20 mouse cellular contexts compared by ENCODE assay signal in the genomic region with DNA sequence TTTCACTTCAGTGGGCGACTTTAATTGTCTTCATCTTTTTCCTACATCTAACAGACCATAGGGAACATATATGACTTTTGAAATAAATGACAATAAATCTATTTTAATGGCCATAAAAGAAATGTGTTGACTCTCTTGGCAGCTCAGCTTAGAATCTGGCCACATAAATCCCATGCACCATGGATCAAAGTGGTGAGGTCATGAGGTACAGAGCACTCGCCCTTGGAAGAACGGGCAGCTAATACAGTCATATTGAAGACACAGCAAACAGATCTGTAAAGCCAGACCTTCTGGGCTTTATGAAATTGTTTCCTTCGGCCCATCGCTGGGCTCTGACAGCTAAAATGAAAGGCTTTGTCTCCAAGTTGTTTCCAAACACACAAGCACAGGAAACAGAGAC. TPM values are rescaled to one million over a fixed set of nuclear protein-coding genes. Genes with fewer than 3 reads are reported as not detected.
DNase-seq lines count a peak whose midpoint lies in the region; ATAC-seq lines count a peak whose summit lies in the region.
"Had no signal": no experiment of that assay in that cellular context is flagged by ENCODE, and none has a peak within 500 bp of the region (broad histone marks: within the 10 kb centered on the region; RNA-seq: fewer than 3 reads in every experiment).

No protein-coding gene starts in this region.

- no peak overlapping the region for H3K4me3 ChIP-seq in hindbrain, embryonic 16.5 days (ENCODE audit: low read length)
- no peak overlapping the region for H3K4me3 ChIP-seq in hindbrain, embryonic 11.5 days (ENCODE audit: low read depth, low read length)
- H3K4me3 ChIP-seq in kidney, embryonic 15.5 days (replicated peaks) = no peak overlapping the region
- no peak overlapping the region for H3K4me3 ChIP-seq in neural tube, embryonic 13.5 days
- no peak overlapping the region for H3K4me3 ChIP-seq in neural tube, embryonic 15.5 days (replicated peaks)
- H3K4me3 ChIP-seq: embryonic facial prominence, embryonic 10.5 days; forebrain, embryonic 13.5 days; heart, adult 2 months; heart, embryonic 15.5 days; hindbrain, embryonic 12.5 days had no signal

- DNase-seq in hindbrain, embryonic 11.5 days (ENCODE audit: low spot score) = no peak
- DNase-seq in kidney, adult 8-10 months = no peak
- DNase-seq in neural tube, embryonic 10.5 days (ENCODE audit: extremely low spot score, low spot score) = no peak
- no peak for DNase-seq in thymus, postnatal 14 days
- DNase-seq: adrenal gland, postnatal 10 days; cerebellum, adult 2 months; forebrain, postnatal 0 days; gastrocnemius, postnatal 14 days; heart, adult 2 months had no signal

- no peaks in the 10 kb centered on the region for H3K9me3 ChIP-seq in hindbrain, embryonic 16.5 days (ENCODE audit: control insufficient read depth, low read length)
- H3K9me3 ChIP-seq in hindbrain, embryonic 11.5 days (ENCODE audit: control insufficient read depth, low read length) = no peaks in the 10 kb centered on the region
- H3K9me3 ChIP-seq in kidney, embryonic 15.5 days (replicated peaks) = no peaks in the 10 kb centered on the region
- no peaks in the 10 kb centered on the region for H3K9me3 ChIP-seq in neural tube, embryonic 13.5 days
- no peaks in the 10 kb centered on the region for H3K9me3 ChIP-seq in neural tube, embryonic 15.5 days (replicated peaks)
- H3K9me3 ChIP-seq: embryonic facial prominence, embryonic 10.5 days; forebrain, embryonic 13.5 days; heart, embryonic 15.5 days; hindbrain, embryonic 12.5 days had no signal

- H3K4me1 ChIP-seq in hindbrain, embryonic 16.5 days (ENCODE audit: control insufficient read depth, insufficient read depth, low read depth, low read length) = no peaks in the 10 kb centered on the region; the same call in 1 of the 2 replicates
- no peaks in the 10 kb centered on the region for H3K4me1 ChIP-seq in hindbrain, embryonic 11.5 days (replicated peaks; ENCODE audit: control insufficient read depth, insufficient read depth, low read length)
- H3K4me1 ChIP-seq in kidney, embryonic 15.5 days = peaks cover 22% of the 10 kb centered on the region
- H3K4me1 ChIP-seq in neural tube, embryonic 13.5 days (replicated peaks) = peaks cover 21% of the 10 kb centered on the region
- H3K4me1 ChIP-seq in neural tube, embryonic 15.5 days = peaks cover 15% of the 10 kb centered on the region

- 49% methylated on average over 5 of the region's 5 CpGs for WGBS in hindbrain, embryonic 16.5 days
- 61% methylated on average over 5 of the region's 5 CpGs for WGBS in hindbrain, embryonic 11.5 days
- 26% methylated on average over 5 of the region's 5 CpGs for WGBS in kidney, embryonic 15.5 days
- WGBS in neural tube, embryonic 13.5 days = 62% methylated on average over 5 of the region's 5 CpGs
- WGBS in neural tube, embryonic 15.5 days = 61% methylated on average over 5 of the region's 5 CpGs

- H3K27me3 ChIP-seq in hindbrain, embryonic 16.5 days (replicated peaks; ENCODE audit: control insufficient read depth, insufficient read depth, low read length) = no peaks in the 10 kb centered on the region
- no peaks in the 10 kb centered on the region for H3K27me3 ChIP-seq in hindbrain, embryonic 11.5 days (ENCODE audit: control insufficient read depth, insufficient read depth, low read length)
- H3K27me3 ChIP-seq in kidney, embryonic 15.5 days = no peaks in the 10 kb centered on the region
- H3K27me3 ChIP-seq in neural tube, embryonic 13.5 days = no peaks in the 10 kb centered on the region
- no peaks in the 10 kb centered on the region for H3K27me3 ChIP-seq in neural tube, embryonic 15.5 days (replicated peaks)
- H3K27me3 ChIP-seq: CH12.LX; forebrain, embryonic 13.5 days; heart, embryonic 15.5 days; hindbrain, embryonic 12.5 days had no signal

- 0 out of 2 replicates have a peak overlapping the region, but pooled peaks have one; percentile 29 for H3K27ac ChIP-seq in hindbrain, embryonic 16.5 days (ENCODE audit: low read depth, low read length)
- H3K27ac ChIP-seq in hindbrain, embryonic 11.5 days (ENCODE audit: low read depth, low read length) = no peak overlapping the region
- H3K27ac ChIP-seq in kidney, embryonic 15.5 days = peak overlapping the region; percentile 22; the same call in 1 of the 2 replicates
- peak overlapping the region; percentile 34; the same call in 1 of the 2 replicates for H3K27ac ChIP-seq in neural tube, embryonic 13.5 days (replicated peaks)
- peak overlapping the region; percentile 45; the same call in 1 of the 2 replicates for H3K27ac ChIP-seq in neural tube, embryonic 15.5 days (replicated peaks)
- H3K27ac ChIP-seq: embryonic facial prominence, embryonic 10.5 days; forebrain, embryonic 13.5 days; heart, adult 2 months; heart, embryonic 15.5 days had no signal

- no peaks in the 10 kb centered on the region for H3K36me3 ChIP-seq in hindbrain, embryonic 16.5 days (ENCODE audit: control insufficient read depth, insufficient read depth, low read length)
- H3K36me3 ChIP-seq in hindbrain, embryonic 11.5 days (ENCODE audit: control insufficient read depth, insufficient read depth, low read length) = no peaks in the 10 kb centered on the region
- no peaks in the 10 kb centered on the region for H3K36me3 ChIP-seq in kidney, embryonic 15.5 days
- H3K36me3 ChIP-seq in neural tube, embryonic 13.5 days = no peaks in the 10 kb centered on the region
- no peaks in the 10 kb centered on the region for H3K36me3 ChIP-seq in neural tube, embryonic 15.5 days
- H3K36me3 ChIP-seq: embryonic facial prominence, embryonic 10.5 days; heart, embryonic 15.5 days; hindbrain, embryonic 12.5 days had no signal

- H3K4me2 ChIP-seq in hindbrain, embryonic 16.5 days (ENCODE audit: low read length) = no peak overlapping the region
- no peak overlapping the region for H3K4me2 ChIP-seq in hindbrain, embryonic 11.5 days (replicated peaks; ENCODE audit: low read depth, low read length)
- H3K4me2 ChIP-seq in kidney, embryonic 15.5 days = no peak overlapping the region
- no peak overlapping the region for H3K4me2 ChIP-seq in neural tube, embryonic 13.5 days
- H3K4me2 ChIP-seq in neural tube, embryonic 15.5 days = no peak overlapping the region
- H3K4me2 ChIP-seq: forebrain, embryonic 13.5 days; heart, embryonic 11.5 days; heart, embryonic 15.5 days; hindbrain, embryonic 12.5 days had no signal

- no peak for ATAC-seq in hindbrain, embryonic 16.5 days
- no peak for ATAC-seq in hindbrain, embryonic 11.5 days (ENCODE audit: low FRiP score)
- no peak for ATAC-seq in kidney, embryonic 15.5 days (replicated peaks; ENCODE audit: low FRiP score)
- ATAC-seq in neural tube, embryonic 13.5 days (ENCODE audit: low read depth) = no peak
- peak; percentile 59; the same call in 1 of the 2 replicates for ATAC-seq in neural tube, embryonic 15.5 days (ENCODE audit: low FRiP score)
- ATAC-seq: forebrain, embryonic 13.5 days; forebrain, postnatal 0 days; inflammation-experienced regulatory T-cells, adult 6 months had no signal

- no peak overlapping the region for H3K9ac ChIP-seq in hindbrain, embryonic 16.5 days (ENCODE audit: low read depth, low read length)
- H3K9ac ChIP-seq in hindbrain, embryonic 11.5 days (ENCODE audit: low read depth, low read length) = no peak overlapping the region
- H3K9ac ChIP-seq in kidney, embryonic 15.5 days = no peak overlapping the region
- no peak overlapping the region for H3K9ac ChIP-seq in neural tube, embryonic 13.5 days
- H3K9ac ChIP-seq in neural tube, embryonic 15.5 days (replicated peaks) = no peak overlapping the region
- H3K9ac ChIP-seq: forebrain, embryonic 13.5 days; forebrain, postnatal 0 days; heart, embryonic 15.5 days; hindbrain, embryonic 12.5 days had no signal

RNA-seq across cellular contexts. Expression of a gene that starts 26.2 kb away (rescaled TPM):
- 28.5 and 37.9 TPM in 2 replicates for polyA plus RNA-seq in hindbrain, embryonic 16.5 days (2015; fragmentation: Nextera tagmentation; extraction: Ambion mirVana)
- polyA plus RNA-seq in hindbrain, embryonic 11.5 days (2014; fragmentation: Nextera tagmentation; extraction: Ambion mirVana) = 15.9 and 22.6 TPM in 2 replicates
- 20.8 and 21.1 TPM in 2 replicates for polyA plus RNA-seq in kidney, embryonic 15.5 days (2015; fragmentation: Nextera tagmentation; extraction: Ambion mirVana)
- polyA plus RNA-seq in neural tube, embryonic 13.5 days (2015; fragmentation: Nextera tagmentation; extraction: Ambion mirVana) = 34.7 and 43.5 TPM in 2 replicates
- 45.7 and 47.7 TPM in 2 replicates for polyA plus RNA-seq in neural tube, embryonic 15.5 days (2015; fragmentation: Nextera tagmentation; extraction: Ambion mirVana)
